Mouse (Mus musculus): ENCODE measurements around the gene Trim59.
"Not testable (repeated sequence)": the region's sequence is repeated elsewhere in the genome, so short reads cannot be mapped to it uniquely, and the experiment has no call there.

Gene Trim59

GRCm38 (mm10) chr3:69044645-69045399 is at the start of gene Trim59:
Gene Trim59, minus strand, starts transcription at chr3:69044755.
- peak; percentile 89 for DNase-seq (ENCODE audit: low read depth, low spot score)

DNA sequence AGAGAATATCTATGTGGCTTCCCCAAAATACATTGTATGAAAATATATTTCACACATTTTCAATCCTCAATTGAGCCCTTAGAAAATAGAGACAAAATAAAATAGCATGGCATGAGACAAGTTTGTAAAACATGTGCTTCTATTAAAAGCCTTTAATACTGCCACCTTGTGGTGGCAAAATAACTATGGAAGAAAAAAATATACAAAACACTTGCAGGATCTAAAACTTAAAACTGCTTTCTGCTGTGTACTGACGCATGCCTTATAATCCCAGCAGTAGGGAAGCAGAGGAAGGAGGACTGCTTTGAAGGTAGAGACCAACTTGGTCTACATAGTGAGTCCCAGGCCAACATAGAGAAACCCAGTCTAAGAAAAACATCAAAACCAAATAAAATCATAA is 19.4 kb upstream of the Trim59 start:
- no peak for DNase-seq (ENCODE audit: low read depth, low spot score)

- DNase-seq (ENCODE audit: low read depth, low spot score): no peak
These were observed 18.2 kb upstream of the Trim59 start for GRCm38 (mm10) chr3:69062764-69063163.

- no peak for DNase-seq (ENCODE audit: low read depth, low spot score)
These were observed 16.1 kb upstream of the Trim59 start for GRCm38 (mm10) chr3:69060672-69061071.

GRCm38 (mm10) chr3:69055871-69056270 is 11.3 kb upstream of the Trim59 start:
- DNase-seq (ENCODE audit: low read depth, low spot score): no peak

DNA sequence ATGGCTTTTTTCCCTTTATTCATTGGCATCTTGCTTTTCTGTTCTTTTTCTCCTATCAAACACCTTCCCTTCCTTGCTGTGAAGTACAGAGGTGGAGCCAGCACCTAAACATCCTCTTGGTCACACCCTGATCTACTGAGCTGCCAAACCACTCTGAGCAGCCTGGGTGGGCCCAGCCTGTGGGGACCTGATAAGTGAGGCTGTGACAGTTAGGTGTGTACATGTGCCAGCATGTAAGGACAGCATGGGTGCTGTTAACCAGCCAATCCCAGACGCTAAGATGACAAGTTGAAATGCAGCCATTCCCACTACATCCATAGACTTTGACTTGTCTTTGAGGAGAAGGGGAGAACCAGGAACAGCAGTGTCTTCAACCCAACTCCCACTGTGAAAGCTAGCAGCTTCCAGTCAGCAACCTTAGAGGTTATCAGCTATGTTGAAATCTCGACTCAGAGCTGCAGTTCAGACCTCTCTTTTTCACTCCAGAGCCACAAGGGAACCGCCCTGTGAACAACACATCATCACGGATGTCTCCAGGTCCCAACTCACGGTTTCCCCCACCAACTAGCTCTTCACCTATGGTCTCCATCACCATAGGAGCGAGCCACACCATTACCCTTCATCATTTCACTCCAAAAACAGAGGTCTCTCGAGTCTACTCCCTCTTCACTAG is 10.3 kb upstream of the Trim59 start:
- DNase-seq (ENCODE audit: low read depth, low spot score): no peak

DNA sequence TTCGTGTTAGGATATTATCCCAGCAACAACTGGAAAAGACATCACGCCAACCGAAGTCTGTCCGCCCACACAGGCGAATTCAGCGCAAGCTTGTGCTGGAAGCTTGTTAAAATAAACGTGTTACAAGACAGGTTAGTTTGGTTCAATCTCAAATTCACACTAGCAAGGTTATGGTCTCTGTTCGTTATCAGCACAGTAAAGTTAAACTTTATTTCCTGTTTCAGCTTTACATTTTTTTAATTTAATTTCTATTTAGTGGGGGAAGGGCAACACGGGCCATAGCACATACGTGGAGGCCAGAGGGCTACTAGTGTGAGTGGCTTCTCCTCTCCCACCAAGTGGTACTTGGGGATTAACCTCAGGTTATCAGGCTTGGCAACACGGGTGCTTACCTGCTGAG is 7.3 kb upstream of the Trim59 start:
- no peak for DNase-seq (ENCODE audit: low read depth, low spot score)

DNA sequence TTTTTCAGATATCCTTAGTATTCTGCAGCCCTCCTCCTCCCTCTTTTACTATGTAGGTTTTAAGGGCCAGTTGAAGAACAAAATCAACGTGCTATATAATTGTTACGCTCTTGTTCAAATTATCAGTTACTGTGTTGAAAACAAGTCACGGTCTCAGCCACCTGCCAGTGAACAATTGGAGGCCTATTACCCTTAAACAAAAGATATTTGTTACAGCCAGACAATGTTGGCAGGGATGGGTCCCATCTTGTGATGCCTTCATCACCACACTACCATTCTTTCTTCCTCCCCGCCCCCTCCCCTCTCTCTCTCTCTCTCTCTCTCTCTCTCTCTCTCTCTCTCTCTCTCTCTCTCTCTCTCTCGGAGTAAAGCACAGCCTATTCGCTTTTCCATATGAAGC is 4.5 kb upstream of the Trim59 start:
- DNase-seq (ENCODE audit: low read depth, low spot score): no peak

- no peak for DNase-seq (ENCODE audit: low read depth, low spot score)
These were observed 3.1 kb upstream of the Trim59 start for GRCm38 (mm10) chr3:69047684-69048083.

DNA sequence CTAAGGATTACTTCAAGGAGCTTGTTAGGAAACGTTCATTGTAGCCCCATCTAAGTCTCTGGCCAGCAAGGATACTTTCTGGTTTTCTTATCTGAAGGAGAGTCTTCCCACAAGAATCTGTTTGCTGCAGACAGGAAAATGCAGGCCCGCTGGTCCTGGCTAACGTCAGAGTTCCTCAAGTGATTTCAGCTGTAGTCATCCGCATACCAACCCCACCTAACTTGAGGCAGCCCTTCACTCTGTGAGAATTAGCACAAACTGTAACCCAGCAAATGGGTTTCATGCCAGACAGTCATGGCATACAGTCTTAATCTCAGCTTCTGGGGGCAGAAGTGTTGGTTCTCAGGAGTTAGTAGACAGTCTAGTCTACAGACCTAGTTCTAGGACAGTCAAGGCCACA is 2.0 kb upstream of the Trim59 start:
- DNase-seq (ENCODE audit: low read depth, low spot score): no peak

DNA sequence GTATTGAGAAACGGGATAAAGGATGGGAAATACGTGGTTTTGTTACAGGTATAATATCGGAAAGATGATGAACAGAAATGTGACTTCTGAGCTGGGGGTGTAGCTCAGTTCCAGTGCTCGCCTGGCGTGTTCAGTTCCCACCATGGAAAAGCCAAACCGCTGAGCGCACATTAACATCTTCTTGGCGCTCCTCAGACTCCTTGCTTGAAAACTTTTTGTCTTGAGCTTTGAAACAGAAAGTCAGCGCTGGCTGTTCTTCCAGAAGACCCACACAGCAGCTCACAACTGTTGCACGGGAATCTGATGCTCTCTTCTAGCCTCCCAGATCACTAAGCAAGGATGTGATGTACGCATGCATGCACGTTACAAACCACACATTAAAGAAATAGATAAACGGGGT is 1.2 kb upstream of the Trim59 start:
- no peak for DNase-seq (ENCODE audit: low read depth, low spot score)

GRCm38 (mm10) chr3:69045400-69045703 is 797 bp upstream of the Trim59 start:
- no peak for DNase-seq (ENCODE audit: low read depth, low spot score)

GRCm38 (mm10) chr3:69044167-69044591 is 376 bp downstream of the Trim59 start:
- peak; percentile 26 for DNase-seq (ENCODE audit: low read depth, low spot score)

DNA sequence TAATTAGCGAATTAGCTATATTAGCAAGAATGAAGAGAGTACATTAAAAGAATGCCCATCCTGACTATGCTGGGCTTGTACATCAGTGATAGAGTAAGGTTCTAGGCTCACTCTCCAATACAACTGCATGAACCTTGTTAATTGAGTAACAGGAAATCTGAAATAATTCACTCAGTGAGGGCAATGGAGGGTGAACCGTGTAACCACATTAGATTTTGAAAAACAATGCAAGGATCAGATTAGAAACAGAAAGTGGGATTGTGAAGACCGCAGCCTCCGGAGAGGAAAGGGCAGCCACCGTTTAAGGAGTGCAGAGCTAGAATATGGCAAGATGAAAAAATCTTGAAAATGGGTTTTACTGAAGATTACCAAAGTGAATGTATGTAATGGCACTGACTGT is 3.3 kb downstream of the Trim59 start:
- no peak for DNase-seq (ENCODE audit: low read depth, low spot score)

GRCm38 (mm10) chr3:69040105-69040504 is 4.5 kb downstream of the Trim59 start:
- no peak for DNase-seq (ENCODE audit: low read depth, low spot score)

DNA sequence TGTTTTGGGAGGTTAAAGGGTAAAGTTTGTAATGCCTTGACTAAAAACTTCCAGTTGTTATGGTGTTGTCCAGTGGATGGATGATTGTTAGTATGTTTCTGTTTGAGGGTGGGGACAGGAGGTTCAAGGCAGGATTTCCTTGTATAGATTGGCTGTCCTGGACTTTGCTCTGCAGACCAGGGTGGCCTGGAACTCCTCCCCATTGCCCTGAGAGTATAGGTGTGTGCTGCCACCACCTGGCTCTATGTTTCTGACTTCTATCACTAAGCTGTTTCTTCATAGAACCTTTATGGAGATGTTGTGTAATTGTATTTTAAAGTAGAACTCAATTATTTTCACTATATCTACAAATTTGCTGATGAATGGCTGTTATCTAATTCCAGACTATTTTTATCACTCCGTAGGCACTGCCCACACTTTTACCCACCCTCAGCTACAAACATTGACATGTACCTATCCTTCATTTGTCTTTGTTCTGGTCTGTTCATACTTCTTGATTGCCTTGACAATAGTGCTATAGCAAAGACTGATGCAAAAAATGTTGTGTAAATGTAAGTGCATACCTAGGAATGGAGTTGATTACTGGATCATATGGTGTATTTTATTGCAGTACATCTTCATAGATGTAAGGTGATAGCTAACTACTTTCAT is 18.3 kb downstream of the Trim59 start:
- DNase-seq (ENCODE audit: low read depth, low spot score): no peak

DNA sequence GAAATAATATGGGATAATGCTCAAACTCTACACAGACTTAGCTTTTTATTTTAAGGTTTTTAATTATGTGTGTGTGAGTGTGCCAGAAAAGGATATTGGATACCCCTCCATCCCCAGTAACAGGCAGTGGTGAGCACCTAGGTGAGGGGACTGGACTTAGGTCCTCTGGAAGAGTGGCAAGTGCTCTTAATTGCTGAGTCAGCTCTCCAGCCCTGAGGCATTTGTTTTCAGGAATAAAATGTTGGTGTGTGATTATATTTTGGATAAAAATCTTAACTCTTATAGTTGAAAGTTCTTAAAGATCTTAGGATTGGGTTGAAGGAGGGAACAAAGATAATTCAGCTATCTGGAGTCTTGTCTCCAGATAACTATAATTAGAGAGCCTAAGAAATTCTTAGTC is 23.8 kb downstream of the Trim59 start:
- no peak for DNase-seq (ENCODE audit: low read depth, low spot score)

GRCm38 (mm10) chr3:69020285-69020684 is 24.3 kb downstream of the Trim59 start:
- DNase-seq (ENCODE audit: low read depth, low spot score): no peak

DNA sequence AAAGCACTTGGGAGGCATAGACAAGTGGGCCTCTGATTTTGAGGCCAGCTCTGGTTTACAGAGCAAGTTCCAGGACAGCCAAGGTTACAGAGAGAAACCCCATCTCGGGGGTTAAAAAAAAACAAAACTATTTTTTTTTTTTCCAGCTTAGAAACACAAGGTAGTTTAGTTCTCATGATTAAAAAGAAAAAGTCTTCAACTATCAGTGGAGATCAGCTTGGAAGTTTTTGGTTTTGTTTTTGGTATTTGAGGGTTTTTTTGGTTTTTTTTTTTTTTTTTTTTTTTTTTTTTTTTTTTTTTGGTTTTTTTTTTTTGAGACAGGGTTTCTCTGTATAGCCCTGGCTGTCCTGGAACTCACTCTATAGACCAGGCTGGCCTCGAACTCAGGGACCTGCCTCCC is 25.9 kb downstream of the Trim59 start:
- DNase-seq (ENCODE audit: low read depth, low spot score): not testable (repeated sequence)

- DNase-seq (ENCODE audit: low read depth, low spot score): no peak
These were observed 27.4 kb downstream of the Trim59 start for GRCm38 (mm10) chr3:69017181-69017580.

- no peak for DNase-seq (ENCODE audit: low read depth, low spot score)
These were observed 35.7 kb downstream of the Trim59 start for GRCm38 (mm10) chr3:69008873-69009272.

- DNase-seq (ENCODE audit: low read depth, low spot score): no peak
These were observed 38.3 kb downstream of the Trim59 start for GRCm38 (mm10) chr3:69006246-69006760.
